Mouse (Mus musculus): ENCODE measurements around the gene Osbpl10.

Gene Osbpl10

DNA sequence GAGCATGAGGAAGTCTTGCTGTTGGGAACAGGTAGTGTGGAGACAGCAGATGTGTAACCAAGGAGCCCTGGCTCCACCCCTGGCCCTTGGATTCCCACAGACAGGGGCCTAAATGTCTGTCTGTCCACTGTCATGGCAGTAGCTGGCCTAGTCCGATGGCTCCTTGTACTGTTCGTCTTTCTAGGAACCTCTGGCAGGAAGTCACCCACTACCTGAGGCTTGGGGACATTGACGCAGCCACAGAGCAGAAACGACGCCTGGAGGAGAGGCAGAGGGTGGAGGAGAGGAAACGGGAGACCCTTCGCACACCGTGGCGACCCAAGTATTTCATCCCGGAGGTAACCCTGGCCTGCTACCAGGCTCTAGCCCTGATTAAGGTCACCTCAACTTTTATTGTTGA is 251.3 kb downstream of the Osbpl10 start:
- DNase-seq = no peak

DNA sequence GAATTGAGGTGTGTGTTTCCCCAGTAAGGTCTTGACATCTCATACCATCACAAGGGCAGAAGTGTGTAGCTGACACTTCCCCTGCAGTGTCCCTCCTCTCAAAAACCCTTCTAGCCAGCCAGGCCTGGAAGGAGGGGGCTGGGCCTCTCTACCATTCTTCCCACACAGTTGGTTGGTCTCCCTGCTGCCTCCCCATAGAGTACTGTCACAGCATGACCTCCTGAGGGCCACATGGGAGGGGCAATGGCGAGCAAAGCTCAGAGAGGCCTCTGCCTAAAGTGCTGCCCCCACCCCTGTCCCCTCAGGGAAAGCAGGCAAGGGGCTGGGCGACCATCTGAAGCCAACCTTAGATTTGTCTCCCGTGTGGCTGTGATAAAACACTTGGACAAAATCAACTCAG is 251.8 kb downstream of the Osbpl10 start:
- DNase-seq = no peak

DNA sequence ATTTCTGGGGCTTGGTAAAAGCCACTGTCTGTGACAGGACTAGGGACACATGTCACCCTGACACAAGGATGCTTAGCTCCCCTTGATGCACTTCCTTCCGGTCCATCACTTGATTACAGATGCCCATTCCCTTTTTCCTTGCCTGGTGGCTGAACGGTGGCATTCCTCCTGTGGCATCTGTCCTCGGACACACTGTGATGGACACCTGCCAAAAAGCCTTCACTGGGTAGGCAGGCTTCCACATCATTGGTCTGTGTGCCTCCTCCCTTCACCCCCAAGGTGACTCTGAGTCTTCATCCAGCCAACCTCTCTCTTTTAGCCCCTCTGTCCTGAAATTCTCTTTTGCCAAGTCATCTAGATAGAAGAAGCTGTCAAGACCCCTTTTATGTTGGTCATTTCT is 253.1 kb downstream of the Osbpl10 start:
- DNase-seq = no peak

DNA sequence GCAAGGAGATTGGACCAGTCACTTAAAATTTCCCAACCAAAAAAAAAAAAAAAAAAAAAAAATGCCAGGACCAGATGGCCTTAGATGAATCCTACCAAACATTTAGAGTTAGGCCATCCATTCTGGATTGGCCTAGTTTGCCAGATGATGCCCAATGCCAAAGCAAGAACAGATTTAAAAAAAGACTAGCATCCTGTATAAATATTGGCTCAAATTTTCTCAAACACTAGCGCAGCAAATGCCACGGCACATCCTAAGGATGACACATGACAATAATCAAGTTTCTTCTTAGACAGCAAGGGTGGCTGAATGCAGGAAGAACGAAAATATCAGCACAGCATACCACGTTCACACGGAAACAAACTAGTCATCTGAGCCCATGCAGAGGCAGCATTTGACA is 255.4 kb downstream of the Osbpl10 start:
- DNase-seq = peak; percentile 45

DNA sequence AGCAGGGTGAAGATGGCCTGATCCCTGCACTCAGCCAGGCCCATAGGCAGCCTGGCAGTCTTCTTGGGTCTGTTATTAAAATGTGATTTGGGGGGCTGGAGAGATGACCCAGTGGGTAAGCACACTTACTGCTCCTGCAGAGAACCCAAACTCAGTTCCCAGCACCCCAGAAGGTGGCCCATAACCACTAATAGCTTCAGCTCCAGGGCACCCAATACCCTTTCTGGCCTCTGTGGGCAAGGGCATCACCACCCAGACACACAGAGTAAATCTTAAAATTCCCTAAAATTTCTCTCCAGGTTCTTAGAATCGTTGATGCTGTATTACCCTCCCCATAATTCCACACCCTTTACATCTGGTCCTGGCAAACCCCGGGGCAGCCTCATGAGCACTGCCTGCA is 256.2 kb downstream of the Osbpl10 start:
- no peak for DNase-seq

DNA sequence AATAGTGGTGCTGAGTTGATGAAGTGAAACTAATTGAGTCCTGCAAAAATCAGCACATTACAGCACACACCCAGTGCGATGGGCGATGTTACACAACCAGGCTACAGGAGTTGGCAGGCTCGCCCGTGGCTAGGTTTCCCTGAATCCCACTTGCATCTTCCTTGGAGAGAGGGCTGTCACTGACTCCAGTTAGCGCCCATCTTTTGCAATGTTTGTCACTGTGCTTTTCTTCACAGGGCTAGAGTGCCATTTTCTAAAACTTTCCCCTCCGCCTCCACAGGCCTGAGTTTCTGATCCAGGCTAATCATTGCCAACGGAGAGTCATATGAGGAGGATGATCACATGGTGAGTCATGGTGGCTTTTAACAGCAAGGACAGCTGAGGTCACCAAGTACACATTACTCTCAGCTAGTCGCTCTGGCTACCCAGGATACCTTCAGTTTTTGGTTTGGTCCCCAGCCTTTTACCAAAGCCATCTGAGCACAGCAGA is 258.0 kb downstream of the Osbpl10 start:
- DNase-seq = no peak

DNA sequence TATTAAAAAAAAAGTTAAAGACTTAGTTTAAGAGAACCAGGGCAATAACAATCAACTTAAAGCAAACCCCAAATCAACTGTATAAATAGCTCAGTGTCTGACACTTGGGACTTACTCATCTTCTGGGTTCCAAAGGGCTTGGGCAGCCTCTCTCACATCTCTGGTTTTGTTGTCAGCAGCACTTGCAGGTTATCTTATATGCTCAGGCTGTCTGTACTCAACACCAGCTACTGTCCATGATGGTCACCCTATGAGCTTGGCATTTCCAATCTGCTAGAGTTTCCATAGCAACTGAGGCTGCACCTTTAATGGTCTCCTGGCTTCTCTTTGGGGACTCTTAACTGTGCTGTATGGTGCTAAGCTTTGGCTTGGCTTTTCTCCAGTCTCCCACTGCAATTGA is 259.6 kb downstream of the Osbpl10 start:
- DNase-seq = no peak

DNA sequence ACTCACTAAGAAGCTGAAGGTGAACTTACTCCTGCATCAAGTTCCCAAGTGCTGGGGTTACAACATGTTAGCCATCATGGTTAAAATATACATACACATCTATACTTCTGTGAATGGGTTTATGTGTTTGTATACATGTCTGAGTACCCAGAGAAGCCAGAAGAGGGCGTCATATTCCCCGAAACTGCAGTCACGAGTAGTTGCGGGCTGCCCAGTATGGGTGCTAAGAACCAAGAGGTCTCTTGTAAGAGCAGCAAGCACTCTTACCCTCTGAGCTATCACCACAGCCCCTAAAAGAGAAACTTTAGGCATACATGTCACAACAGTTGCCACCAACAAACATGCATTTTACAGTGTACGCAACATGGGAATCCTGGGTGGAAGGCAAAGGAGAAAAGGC is 261.5 kb downstream of the Osbpl10 start:
- no peak for DNase-seq

DNA sequence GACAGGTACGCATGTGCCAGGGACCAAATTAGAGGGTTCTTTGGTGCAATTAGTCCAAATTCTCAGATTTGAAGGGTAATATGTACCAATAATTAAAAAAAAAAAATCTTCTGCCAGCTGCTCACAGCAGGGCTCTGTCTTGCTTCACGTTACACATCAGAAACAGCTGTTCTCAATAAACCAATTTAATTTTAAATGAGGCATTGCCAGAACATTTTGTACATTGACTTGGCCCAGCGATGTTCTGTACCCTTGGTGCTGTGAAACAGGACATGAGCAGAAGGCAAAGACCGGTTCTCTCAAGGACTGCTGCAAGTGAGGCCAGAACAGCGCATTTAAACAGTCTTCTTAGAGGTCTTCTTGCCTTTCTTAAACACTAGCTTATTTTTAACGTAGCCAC is 265.3 kb downstream of the Osbpl10 start:
- DNase-seq = no peak

DNA sequence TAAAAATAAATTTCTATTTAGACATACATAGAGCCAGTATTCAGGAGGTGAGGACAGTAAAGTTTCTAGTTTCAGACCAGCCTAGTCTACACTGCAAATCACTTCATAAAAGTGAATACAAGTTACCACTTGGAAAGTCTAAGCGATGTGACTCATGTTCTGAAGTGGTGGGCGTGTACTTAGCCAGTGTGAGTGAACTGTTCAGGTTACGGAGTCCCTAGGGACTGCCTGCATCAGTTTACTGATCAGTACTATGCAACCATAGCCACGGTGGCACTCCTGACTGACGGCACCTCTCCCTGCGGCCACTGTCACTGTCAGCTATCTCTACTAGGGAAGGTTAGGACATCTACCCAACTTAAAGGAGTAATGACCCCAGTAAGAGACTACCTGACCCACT is 266.7 kb downstream of the Osbpl10 start:
- no peak for DNase-seq

DNA sequence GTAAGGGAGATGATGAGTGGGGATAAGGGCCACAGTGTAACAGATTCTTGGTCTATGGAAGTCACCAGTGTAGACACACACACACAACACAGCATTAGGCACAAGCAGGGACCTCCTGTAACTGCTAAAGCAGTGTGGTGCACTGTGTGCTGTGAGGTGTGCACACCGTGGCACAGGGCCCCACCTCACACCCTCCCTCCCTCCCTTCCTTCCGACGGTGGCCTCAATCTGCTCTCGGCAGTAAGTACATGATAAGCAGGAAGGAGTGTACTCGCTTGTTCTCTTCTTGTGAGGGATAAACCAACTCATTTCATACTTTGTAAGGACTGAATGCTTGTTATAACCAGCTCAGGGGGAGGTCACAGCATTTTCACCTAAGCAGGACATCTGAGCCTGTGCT is 270.8 kb downstream of the Osbpl10 start:
- no peak for DNase-seq

DNA sequence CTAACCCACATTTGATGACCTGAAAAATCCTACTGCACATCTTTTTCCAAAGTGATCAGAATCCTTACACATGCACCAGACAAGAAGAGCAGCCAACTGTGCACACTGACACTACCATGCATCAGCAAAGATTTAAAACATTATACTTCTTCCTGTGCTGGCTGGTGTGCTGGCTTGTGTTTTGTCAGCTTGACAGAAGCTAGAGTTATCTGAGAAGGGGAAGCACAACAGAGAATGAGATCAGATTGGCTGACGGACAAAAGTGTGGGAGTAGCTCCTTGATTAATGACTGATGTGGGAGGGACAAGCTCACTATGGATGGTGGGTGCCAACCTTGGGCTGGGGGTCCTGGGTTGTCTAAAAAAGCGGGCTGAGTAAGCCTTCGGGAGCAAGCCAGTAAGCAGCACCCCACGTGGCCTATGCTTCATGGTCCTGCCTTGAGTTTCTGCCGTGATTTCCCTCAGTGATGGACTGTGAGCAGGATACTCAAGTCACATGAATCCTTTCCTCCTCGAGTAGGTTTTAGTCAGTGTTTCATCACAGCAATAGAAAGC is 279.4 kb downstream of the Osbpl10 start:
- no peak for DNase-seq

DNA sequence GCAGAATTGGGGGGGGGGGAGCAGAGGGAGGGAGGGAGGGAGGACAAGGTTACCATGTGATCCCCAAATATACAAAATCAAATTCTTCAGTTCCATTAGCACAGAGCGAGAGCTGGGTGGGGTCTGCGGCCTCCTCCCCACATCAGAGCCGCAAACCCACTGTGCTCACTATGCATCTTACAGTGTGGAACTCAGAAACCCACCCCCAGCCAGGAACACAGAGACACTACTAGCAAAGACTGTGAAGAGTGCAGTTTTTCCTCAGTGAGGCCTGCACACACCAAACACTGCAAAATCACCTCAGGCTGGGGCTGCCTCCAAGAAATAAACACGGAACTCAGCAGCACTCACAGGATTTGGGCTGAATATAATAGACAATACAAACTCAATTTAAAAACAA is 281.5 kb downstream of the Osbpl10 start:
- DNase-seq = no peak

DNA sequence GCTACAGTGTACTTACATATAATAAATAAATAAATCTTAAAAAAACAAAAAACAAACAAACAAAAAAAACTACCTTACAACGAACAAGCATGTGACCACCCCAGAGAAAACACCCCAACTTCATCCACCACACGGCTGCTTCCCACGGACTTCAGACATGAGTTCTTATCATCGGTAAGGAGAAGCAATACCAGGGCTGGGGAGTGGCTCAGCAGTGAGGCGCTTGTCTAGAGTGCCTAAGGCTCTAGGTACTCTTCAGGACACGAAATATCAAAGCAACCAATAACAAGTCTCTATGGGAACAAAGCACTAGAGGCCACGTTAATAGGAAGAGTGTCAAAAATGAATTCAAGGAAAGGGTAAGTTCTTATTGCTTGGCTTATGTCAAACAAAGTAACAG is 282.1 kb downstream of the Osbpl10 start:
- no peak for DNase-seq

DNA sequence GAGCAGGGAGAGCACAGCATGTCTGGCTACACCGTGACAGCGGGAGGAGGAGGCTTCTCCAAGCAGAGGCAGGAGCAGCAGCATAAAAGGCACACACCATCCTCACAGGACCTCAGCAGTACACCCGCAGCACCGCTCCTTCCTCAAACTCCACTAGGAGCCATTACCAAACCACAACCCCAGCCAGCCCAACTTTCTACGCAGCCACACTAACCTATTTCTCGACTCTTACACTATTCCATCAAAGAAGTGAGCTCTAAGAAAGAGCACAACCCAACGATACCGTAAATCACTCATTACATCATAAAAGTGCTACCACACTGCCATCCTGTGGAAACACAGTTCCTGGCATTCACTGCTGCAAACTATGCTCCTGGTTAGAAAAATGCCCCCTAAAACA is 283.1 kb downstream of the Osbpl10 start:
- peak; percentile 18 for DNase-seq

DNA sequence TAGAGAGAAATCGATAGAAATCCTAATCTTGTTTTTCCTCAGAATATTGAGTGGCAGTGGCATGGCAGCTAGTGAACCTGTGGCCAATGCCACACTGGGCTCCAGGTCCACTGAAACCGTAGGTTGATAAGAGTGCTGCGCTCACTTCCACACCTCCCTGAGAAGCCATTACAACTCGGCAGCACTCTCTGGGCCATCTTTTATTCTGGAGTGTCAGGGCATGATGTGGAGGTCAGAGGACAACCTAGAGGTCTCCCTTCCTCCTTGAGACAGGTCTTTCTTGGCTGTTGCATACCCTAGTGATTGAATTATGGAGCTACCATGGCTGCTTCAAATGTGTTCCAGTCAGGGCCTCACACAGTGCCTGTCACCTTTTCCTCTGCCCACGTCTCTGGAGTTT is 283.5 kb downstream of the Osbpl10 start:
- no peak for DNase-seq

DNA sequence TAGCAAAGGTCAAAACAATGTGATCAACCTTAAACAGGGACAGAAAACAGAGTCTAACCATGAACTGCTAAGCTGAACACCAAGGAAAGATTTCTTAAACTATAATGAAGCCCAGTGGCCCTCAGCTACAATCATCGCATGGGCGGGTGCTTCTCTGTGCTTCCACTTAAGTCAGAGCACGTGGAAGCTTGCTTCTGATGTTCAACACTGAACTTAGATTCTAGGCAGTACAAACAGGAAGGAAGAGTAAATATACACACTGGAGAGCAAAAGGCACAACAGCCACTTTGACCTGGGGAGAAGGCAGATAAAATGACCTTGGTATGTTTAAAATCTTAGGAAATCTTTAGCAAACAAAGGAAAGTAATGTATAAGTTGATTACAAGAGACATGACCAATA is 293.2 kb downstream of the Osbpl10 start:
- DNase-seq = no peak

DNA sequence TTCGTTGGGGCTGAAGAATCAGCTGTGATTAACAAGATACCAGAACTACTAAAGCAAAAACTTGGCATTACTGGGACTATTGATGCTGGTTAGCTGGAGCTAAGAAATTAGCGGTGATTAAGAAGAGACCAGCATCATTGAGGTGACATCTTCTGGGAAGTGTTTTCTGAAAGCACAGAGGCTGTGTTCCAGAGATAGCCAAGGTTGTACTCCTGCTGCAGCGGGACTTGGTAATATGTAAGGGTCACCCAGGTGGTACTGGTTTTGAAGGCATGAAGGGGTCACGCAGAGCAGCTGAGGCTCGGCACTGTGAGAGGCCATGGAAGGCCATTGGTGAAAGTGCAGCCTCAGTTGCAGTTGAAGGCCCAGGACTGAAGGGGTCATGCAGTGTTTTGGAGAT is 294.1 kb downstream of the Osbpl10 start:
- DNase-seq = peak; percentile 42

DNA sequence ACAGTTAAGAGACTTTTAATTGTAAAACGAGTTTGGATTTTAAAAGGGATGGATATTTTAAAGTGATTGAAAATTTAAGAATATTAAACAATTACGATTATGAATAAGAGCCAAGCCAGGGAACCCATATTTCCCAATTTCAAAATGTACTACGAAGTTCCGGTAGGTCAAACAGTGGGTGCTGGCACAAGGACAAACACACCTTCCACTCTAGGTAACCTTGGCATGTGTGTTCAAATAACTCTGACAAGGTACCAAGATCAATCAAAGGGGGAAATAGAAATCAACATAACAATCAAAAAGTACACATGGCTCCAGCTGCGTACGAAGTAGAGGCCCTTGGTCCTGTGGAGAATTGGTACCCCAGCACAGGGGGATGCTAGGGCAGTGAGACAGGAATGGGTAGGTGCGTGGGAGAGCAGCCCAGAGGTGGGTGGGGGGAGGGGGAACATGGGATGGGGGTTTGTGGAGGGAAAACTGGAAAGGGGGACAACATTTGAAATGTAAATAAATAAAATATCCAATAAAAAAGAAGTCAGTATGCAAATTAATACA is 294.8 kb downstream of the Osbpl10 start:
- DNase-seq = no peak

DNA sequence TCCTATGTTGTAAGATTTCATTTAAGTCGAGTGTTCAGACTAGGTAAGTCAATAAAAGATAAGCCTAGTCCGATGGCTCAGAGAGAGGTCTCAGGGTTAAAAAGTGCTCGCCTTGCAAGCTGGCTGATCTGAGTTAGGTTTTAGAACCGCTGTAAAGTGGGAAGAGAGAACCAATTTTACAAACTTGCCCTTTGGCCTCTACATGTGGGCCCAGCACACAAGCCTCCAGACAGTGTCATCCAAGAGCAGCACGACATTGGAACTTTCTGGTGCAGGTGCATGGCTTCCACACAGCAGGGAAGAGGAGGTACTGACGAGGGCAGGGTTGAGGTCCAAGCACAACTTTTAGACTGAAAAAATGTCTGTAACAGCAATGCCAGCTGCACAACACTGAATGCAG is 296.4 kb downstream of the Osbpl10 start:
- DNase-seq = no peak

DNA sequence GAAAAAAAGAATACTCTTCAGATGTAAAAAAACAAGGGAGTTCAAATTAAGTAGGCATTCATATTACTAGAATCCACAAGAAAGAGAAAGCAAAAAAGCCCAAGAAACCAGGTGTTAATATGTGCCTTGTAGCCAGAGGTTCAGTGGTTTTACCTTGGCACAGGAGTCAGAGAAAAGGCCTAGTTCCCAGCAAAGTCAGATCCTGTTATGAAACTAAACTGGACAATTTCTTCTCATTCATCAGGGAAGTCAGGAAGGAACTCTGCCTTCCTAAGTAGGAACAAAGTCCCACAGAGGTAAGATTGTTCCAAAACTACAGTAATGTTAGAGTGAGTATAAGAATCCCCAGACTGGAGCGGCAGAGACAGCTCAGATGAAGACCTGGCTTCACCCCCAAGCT is 300.3 kb downstream of the Osbpl10 start:
- DNase-seq = no peak

Measured in cerebellum, adult 9-10 months (tissue).